Mouse (Mus musculus) cerebellum, adult 2 months (tissue): Measurements from ENCODE around the gene Il20rb. TPM values are rescaled to one million over a fixed set of nuclear protein-coding genes. Genes with fewer than 3 reads are reported as not detected.

Experiments used
- DNase-seq, 2 experiments: peaks; one replicate each; pipeline ENCODE4 v3.0.0; 2021
- H3K27ac ChIP-seq: fragments of 200-500 bp; 2 replicates; pipeline ENCODE4 v1.5.1; 2012; ENCODE audit warnings: low read length, control low read depth, inconsistent platforms; ENCODE audit not compliant: insufficient read depth
- H3K27me3 ChIP-seq: fragments of 200-500 bp; 2 replicates; pipeline ENCODE4 v1.6.1; 2012; ENCODE audit warnings: inconsistent platforms, mild to moderate bottlenecking, low read length, moderate library complexity; ENCODE audit not compliant: control insufficient read depth, insufficient read depth
- H3K4me1 ChIP-seq: fragments of 200-500 bp; 2 replicates; pipeline ENCODE4 v1.6.1; 2011; ENCODE audit warnings: low read length; ENCODE audit not compliant: control insufficient read depth, insufficient read depth
- H3K4me3 ChIP-seq: fragments of 200-500 bp; replicated peaks from 2 replicates; pipeline ENCODE3; 2011; ENCODE audit warnings: mild to moderate bottlenecking, low read depth, low read length, control low read depth; ENCODE audit not compliant: insufficient read depth
- CTCF ChIP-seq: fragments of 200-500 bp; IDR thresholded peaks from 2 replicates; pipeline ENCODE4 v1.5.1; 2011; ENCODE audit warnings: low read depth, mild to moderate bottlenecking, control low read depth, low read length, moderate library complexity, borderline replicate concordance; ENCODE audit not compliant: insufficient read depth
- POLR2A ChIP-seq: fragments of 200-500 bp; IDR thresholded peaks from 2 replicates; pipeline ENCODE4 v1.6.1; 2011; ENCODE audit warnings: low read length, control low read depth, borderline replicate concordance; ENCODE audit not compliant: insufficient read depth
- WGBS: fragments of 180-500 bp; shearing (Covaris S2); methylation state at CpG from one replicate; pipeline ENCODE4 v1.1.7; 2018; 5-methylcytosine and 5-hydroxymethylcytosine counted together
- polyA plus RNA-seq: library from polyadenylated mRNA; depleted of rRNA; stranded (reverse); fragments of >200 nt; gene quantifications from 2 replicates; pipeline ENCODE4 v1.2.3, GENCODE M21; 2012

Il20rb gene
- polyA plus RNA-seq, 1 experiment, result 76.5 TPM

- WGBS, result 90% methylated on average over 5 of the region's 5 CpGs
Measured at GRCm38 (mm10) chr9:100483318-100483717, 3.3 kb downstream of the Il20rb start.

DNA sequence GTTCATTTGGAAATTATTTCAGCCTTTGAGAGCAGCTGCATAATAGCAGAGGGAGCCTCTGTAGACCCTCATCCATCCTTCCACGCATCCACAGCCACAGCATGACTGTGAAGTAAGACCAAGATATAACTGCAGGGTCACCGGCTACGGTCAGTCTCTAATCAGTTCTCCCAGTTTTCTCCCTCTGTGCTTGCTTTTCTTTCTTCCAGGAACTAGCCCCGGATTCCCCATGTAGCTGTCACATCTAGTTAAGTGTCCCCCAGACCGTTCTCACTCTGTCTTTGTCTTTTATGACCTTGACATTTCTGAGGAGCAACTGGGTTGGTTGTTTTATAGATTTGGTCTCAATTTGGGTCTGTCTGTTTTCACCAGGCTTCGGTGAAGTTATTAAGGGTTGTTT lies 5.0 kb downstream of the Il20rb start:
- Histone ChIP-seq H3K4me1 (peaks cover under 1% of the 10 kb centered on the region; the same call in 1 of the 2 replicates), H3K27ac (no peak overlapping the region), H3K27me3 (no peaks in the 10 kb centered on the region), H3K4me3 (no peak overlapping the region)
- TF ChIP-seq POLR2A (no peak), CTCF (no peak)
- no peak for DNase-seq
- WGBS, result 65% methylated on average over 6 of the region's 6 CpGs

More at GRCm38 (mm10) chr9:100483318-100483717, 3.3 kb downstream of the Il20rb start:
- TF ChIP-seq CTCF, result no peak
- TF ChIP-seq POLR2A, result no peak
- H3K4me1 ChIP-seq, result peaks cover 2% of the 10 kb centered on the region; the same call in 1 of the 2 replicates
- H3K4me3 ChIP-seq, result no peak overlapping the region
- DNase-seq, result no peak
- H3K27me3 ChIP-seq, result no peaks in the 10 kb centered on the region
- no peak overlapping the region for H3K27ac ChIP-seq

DNA sequence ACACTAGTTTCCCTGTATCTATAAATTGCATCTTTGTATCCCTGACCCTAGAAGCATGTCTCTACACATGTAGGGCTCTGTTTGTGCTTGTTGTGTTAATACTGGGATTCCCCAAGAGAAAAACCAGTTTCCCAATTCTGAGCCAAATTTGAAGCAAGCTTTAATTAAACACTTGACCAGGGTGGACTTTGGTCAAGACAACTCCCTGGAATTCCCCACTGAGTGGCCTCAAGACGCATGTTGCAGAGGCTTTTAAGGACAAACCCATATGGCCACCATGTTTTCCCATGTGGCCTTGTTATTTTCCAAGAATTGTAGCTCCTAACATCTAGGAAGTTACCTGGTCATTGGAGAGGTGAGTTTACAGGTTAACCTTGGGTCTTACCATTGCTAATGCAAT lies 12.5 kb downstream of the Il20rb start:
- no peak overlapping the region for H3K27ac ChIP-seq
- TF ChIP-seq POLR2A, result no peak
- TF ChIP-seq CTCF, result no peak
- H3K4me1 ChIP-seq, result peaks cover 28% of the 10 kb centered on the region
- WGBS, result 91% methylated on average over 1 of the region's 1 CpGs
- DNase-seq, result no peak
- no peak overlapping the region for H3K4me3 ChIP-seq
- no peaks in the 10 kb centered on the region for H3K27me3 ChIP-seq

DNA sequence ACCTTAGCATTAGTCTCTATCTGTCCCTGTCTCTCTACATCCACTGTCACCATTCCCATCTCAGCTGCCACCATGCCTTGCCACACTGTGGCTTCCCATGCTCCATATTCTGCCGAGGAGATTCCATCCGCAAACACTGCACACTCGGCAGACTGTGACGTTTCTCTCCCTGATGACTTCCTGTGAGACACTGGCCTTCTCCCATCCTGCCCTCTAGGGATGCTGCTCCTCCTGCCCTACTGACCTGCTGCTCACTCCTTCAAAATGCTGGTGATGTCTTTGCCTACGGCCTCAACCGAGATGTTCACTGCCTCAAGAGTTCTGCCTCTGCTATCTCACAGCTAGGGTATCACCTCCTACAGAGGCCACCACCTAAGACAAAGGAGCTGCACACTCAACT lies 13.2 kb downstream of the Il20rb start:
- Histone ChIP-seq H3K4me3 (no peak overlapping the region), H3K27me3 (no peaks in the 10 kb centered on the region), H3K27ac (peak overlapping the region; percentile 1; the same call in 1 of the 2 replicates), H3K4me1 (peaks cover 35% of the 10 kb centered on the region)
- TF ChIP-seq CTCF, result no peak
- TF ChIP-seq POLR2A, result no peak
- 76% methylated on average over 6 of the region's 6 CpGs for WGBS
- no peak for DNase-seq

GRCm38 (mm10) chr9:100472931-100473330 lies 13.7 kb downstream of the Il20rb start:
- no peak overlapping the region for H3K4me3 ChIP-seq
- peaks cover 39% of the 10 kb centered on the region for H3K4me1 ChIP-seq
- H3K27ac ChIP-seq, result no peak overlapping the region; the same call in 1 of the 2 replicates
- no peak for DNase-seq
- TF ChIP-seq CTCF, result no peak
- TF ChIP-seq POLR2A, result no peak
- 95% methylated on average over 8 of the region's 8 CpGs for WGBS
- H3K27me3 ChIP-seq, result no peaks in the 10 kb centered on the region

GRCm38 (mm10) chr9:100471605-100471953 lies 15.0 kb downstream of the Il20rb start:
- Histone ChIP-seq H3K27me3 (no peaks in the 10 kb centered on the region), H3K27ac (peak overlapping the region; percentile 100), H3K4me1 (peaks cover 51% of the 10 kb centered on the region), H3K4me3 (no peak overlapping the region)
- TF ChIP-seq CTCF, result no peak
- no peak for TF ChIP-seq POLR2A
- 55% methylated on average over 4 of the region's 4 CpGs for WGBS
- no peak for DNase-seq

DNA sequence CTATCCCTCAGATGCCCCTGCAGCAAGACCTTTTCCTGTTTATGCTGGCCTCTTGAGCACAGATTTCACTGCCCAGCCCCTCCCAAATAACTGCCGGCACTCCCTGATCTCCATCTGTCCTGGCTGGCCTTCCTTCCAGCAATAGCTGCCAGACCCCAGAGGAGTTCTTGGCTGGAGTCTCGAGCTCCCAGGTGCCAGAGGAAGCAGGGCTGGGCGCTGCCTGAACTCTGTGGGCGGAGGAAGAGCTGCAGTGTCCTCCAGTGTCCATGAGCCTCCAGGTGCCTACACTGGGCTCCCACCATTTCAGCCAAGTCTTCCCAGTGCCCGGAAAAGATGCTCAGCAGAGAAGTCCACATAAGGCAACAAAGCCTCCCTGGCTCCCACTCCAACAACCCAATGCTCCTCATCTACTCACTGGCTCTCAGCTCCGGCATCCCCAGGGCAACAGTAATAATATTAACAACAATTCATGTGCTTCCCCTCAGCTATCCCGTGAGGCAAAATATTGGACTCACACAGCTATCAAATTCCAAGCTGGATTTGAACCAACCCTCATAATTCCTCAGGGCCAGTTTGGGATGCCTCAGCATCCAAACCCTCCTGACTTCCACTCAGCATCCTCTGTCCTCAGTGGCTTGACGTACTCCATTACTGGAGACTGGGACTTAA lies 15.5 kb downstream of the Il20rb start:
- TF ChIP-seq CTCF, result no peak
- TF ChIP-seq POLR2A, result peak; percentile 35; the same call in 1 of the 2 replicates
- H3K4me3 ChIP-seq, result no peak overlapping the region
- H3K27ac ChIP-seq, result peak overlapping the region; percentile 100
- 4% methylated on average over 8 of the region's 8 CpGs for WGBS
- H3K4me1 ChIP-seq, result peaks cover 53% of the 10 kb centered on the region
- H3K27me3 ChIP-seq, result no peaks in the 10 kb centered on the region
- DNase-seq, result peak; percentile 98 to 99

GRCm38 (mm10) chr9:100470228-100470627 lies 16.4 kb downstream of the Il20rb start:
- DNase-seq, result no peak
- Histone ChIP-seq H3K27me3 (no peaks in the 10 kb centered on the region), H3K4me3 (no peak overlapping the region), H3K27ac (peak overlapping the region; percentile 90), H3K4me1 (peaks cover 55% of the 10 kb centered on the region)
- 41% methylated on average over 1 of the region's 1 CpGs for WGBS
- no peak for TF ChIP-seq CTCF
- no peak for TF ChIP-seq POLR2A
